Mouse (Mus musculus): Measurements from ENCODE around the gene Gtf2h4.

- TF ChIP-seq POLR2A (IDR thresholded peaks at IDR 0.05; ENCODE audit: borderline replicate concordance, extremely low read depth, insufficient read depth, insufficient read length, poor library complexity, severe bottlenecking) (no peak), CTCF (IDR thresholded peaks at IDR 0.05; ENCODE audit: borderline replicate concordance, extremely low read depth, insufficient read depth, insufficient read length) (no peak)
These were observed 23.2 kb upstream of the Gtf2h4 start for GRCm38 (mm10) chr17:35696691-35697090.
